Mouse (Mus musculus): ENCODE data around the gene Rprd2. TPM values are rescaled to one million over a fixed set of nuclear protein-coding genes. Genes with fewer than 3 reads are reported as not detected.

Rprd2 gene
- polyA plus RNA-seq, 1 experiment from 2014 or later, result 23.5 TPM

- H3K9ac ChIP-seq (ENCODE audit: low read length), result no peak overlapping the region
- ATAC-seq (ENCODE audit: insufficient number of reproducible peaks, low FRiP score, low TSS enrichment, low read depth) (no peak), DNase-seq (ENCODE audit: low spot score) (no peak)
- no peak overlapping the region for H3K4me2 ChIP-seq (ENCODE audit: low read depth, severe bottlenecking)
- no peak overlapping the region for H3K27ac ChIP-seq (replicated peaks; ENCODE audit: low read depth, low read length)
- no peaks in the 10 kb centered on the region for H3K27me3 ChIP-seq (ENCODE audit: control insufficient read depth, insufficient read depth, low read length)
- no peak overlapping the region for H3K4me3 ChIP-seq (ENCODE audit: low read depth, low read length)
- H3K36me3 ChIP-seq (ENCODE audit: control insufficient read depth, insufficient read depth, low read length), result peaks cover 14% of the 10 kb centered on the region
- H3K9me3 ChIP-seq (ENCODE audit: control insufficient read depth, low read length), result no peaks in the 10 kb centered on the region
- WGBS, result 70% methylated on average over 3 of the region's 3 CpGs
- no peaks in the 10 kb centered on the region for H3K4me1 ChIP-seq (ENCODE audit: control insufficient read depth, insufficient read depth, low read length)
These were observed 65.7 kb downstream of the Rprd2 start for GRCm38 (mm10) chr3:95752935-95753334.

GRCm38 (mm10) chr3:95740406-95740805 lies 78.3 kb downstream of the Rprd2 start:
- H3K4me3 ChIP-seq (ENCODE audit: low read depth, low read length), result no peak overlapping the region
- no peak overlapping the region for H3K27ac ChIP-seq (replicated peaks; ENCODE audit: low read depth, low read length)
- no peaks in the 10 kb centered on the region for H3K9me3 ChIP-seq (ENCODE audit: control insufficient read depth, low read length)
- 0 out of 2 replicates have a peak, but pooled peaks cover 2% of the 10 kb centered on the region for H3K4me1 ChIP-seq (ENCODE audit: control insufficient read depth, insufficient read depth, low read length)
- peaks cover 22% of the 10 kb centered on the region; the same call in 1 of the 2 replicates for H3K36me3 ChIP-seq (ENCODE audit: control insufficient read depth, insufficient read depth, low read length)
- no peaks in the 10 kb centered on the region for H3K27me3 ChIP-seq (ENCODE audit: control insufficient read depth, insufficient read depth, low read length)
- DNase-seq (ENCODE audit: low spot score), result no peak
- 70% methylated on average over 8 of the region's 8 CpGs for WGBS
- no peak for ATAC-seq (ENCODE audit: insufficient number of reproducible peaks, low FRiP score, low TSS enrichment, low read depth)
- no peak overlapping the region for H3K9ac ChIP-seq (ENCODE audit: low read length)
- H3K4me2 ChIP-seq (ENCODE audit: low read depth, severe bottlenecking), result no peak overlapping the region

GRCm38 (mm10) chr3:95739353-95740104 lies 79.1 kb downstream of the Rprd2 start, which contains the start of gene Ecm1:
TSS of gene Ecm1 (minus strand) at chr3:95739569.
- 77% methylated on average over 7 of the region's 7 CpGs for WGBS
- Histone ChIP-seq H3K4me3 (ENCODE audit: low read depth, low read length) (no peak within 1 kb of the TSS), H3K9ac (ENCODE audit: low read length) (no peak within 1 kb of the TSS; the same call in 1 of the 2 replicates), H3K9me3 (ENCODE audit: control insufficient read depth, low read length) (no peaks in the 10 kb centered on the region), H3K4me1 (ENCODE audit: control insufficient read depth, insufficient read depth, low read length) (0 out of 2 replicates have a peak, but pooled peaks cover 2% of the 10 kb centered on the region), H3K27ac (replicated peaks; ENCODE audit: low read depth, low read length) (no peak within 1 kb of the TSS), H3K27me3 (ENCODE audit: control insufficient read depth, insufficient read depth, low read length) (no peaks in the 10 kb centered on the region), H3K4me2 (ENCODE audit: low read depth, severe bottlenecking) (no peak within 1 kb of the TSS), H3K36me3 (ENCODE audit: control insufficient read depth, insufficient read depth, low read length) (peaks cover 24% of the 10 kb centered on the region; the same call in 1 of the 2 replicates)
- DNase-seq (ENCODE audit: low spot score) (no peak), ATAC-seq (ENCODE audit: insufficient number of reproducible peaks, low FRiP score, low TSS enrichment, low read depth) (no peak)

- H3K36me3 ChIP-seq (ENCODE audit: control insufficient read depth, insufficient read depth, low read length), result peaks cover 13% of the 10 kb centered on the region; the same call in 1 of the 2 replicates
- no peak overlapping the region for H3K9ac ChIP-seq (ENCODE audit: low read length)
- no peak overlapping the region for H3K4me3 ChIP-seq (ENCODE audit: low read depth, low read length)
- no peaks in the 10 kb centered on the region for H3K9me3 ChIP-seq (ENCODE audit: control insufficient read depth, low read length)
- 80% methylated on average over 12 of the region's 12 CpGs for WGBS
- H3K27ac ChIP-seq (replicated peaks; ENCODE audit: low read depth, low read length), result no peak overlapping the region
- no peak overlapping the region for H3K4me2 ChIP-seq (ENCODE audit: low read depth, severe bottlenecking)
- no peaks in the 10 kb centered on the region for H3K27me3 ChIP-seq (ENCODE audit: control insufficient read depth, insufficient read depth, low read length)
- ATAC-seq (ENCODE audit: insufficient number of reproducible peaks, low FRiP score, low TSS enrichment, low read depth), result no peak
- DNase-seq (ENCODE audit: low spot score), result no peak
- H3K4me1 ChIP-seq (ENCODE audit: control insufficient read depth, insufficient read depth, low read length), result no peaks in the 10 kb centered on the region
These were observed 83.5 kb downstream of the Rprd2 start for GRCm38 (mm10) chr3:95735071-95735670.

GRCm38 (mm10) chr3:95734092-95734702 lies 84.5 kb downstream of the Rprd2 start:
- Histone ChIP-seq H3K9ac (ENCODE audit: low read length) (no peak overlapping the region), H3K27me3 (ENCODE audit: control insufficient read depth, insufficient read depth, low read length) (no peaks in the 10 kb centered on the region), H3K36me3 (ENCODE audit: control insufficient read depth, insufficient read depth, low read length) (peaks cover 12% of the 10 kb centered on the region; the same call in 1 of the 2 replicates), H3K27ac (replicated peaks; ENCODE audit: low read depth, low read length) (no peak overlapping the region), H3K4me2 (ENCODE audit: low read depth, severe bottlenecking) (no peak overlapping the region), H3K4me3 (ENCODE audit: low read depth, low read length) (no peak overlapping the region), H3K9me3 (ENCODE audit: control insufficient read depth, low read length) (no peaks in the 10 kb centered on the region), H3K4me1 (ENCODE audit: control insufficient read depth, insufficient read depth, low read length) (no peaks in the 10 kb centered on the region)
- DNase-seq (ENCODE audit: low spot score), result no peak
- 84% methylated on average over 13 of the region's 13 CpGs for WGBS
- ATAC-seq (ENCODE audit: insufficient number of reproducible peaks, low FRiP score, low TSS enrichment, low read depth), result no peak

GRCm38 (mm10) chr3:95732744-95733521 lies 85.7 kb downstream of the Rprd2 start:
- Histone ChIP-seq H3K4me2 (ENCODE audit: low read depth, severe bottlenecking) (no peak overlapping the region), H3K9ac (ENCODE audit: low read length) (no peak overlapping the region), H3K9me3 (ENCODE audit: control insufficient read depth, low read length) (no peaks in the 10 kb centered on the region), H3K4me1 (ENCODE audit: control insufficient read depth, insufficient read depth, low read length) (no peaks in the 10 kb centered on the region), H3K27me3 (ENCODE audit: control insufficient read depth, insufficient read depth, low read length) (no peaks in the 10 kb centered on the region), H3K4me3 (ENCODE audit: low read depth, low read length) (no peak overlapping the region), H3K36me3 (ENCODE audit: control insufficient read depth, insufficient read depth, low read length) (peaks cover 8% of the 10 kb centered on the region; the same call in 1 of the 2 replicates), H3K27ac (replicated peaks; ENCODE audit: low read depth, low read length) (no peak overlapping the region)
- DNase-seq (ENCODE audit: low spot score) (no peak), ATAC-seq (ENCODE audit: insufficient number of reproducible peaks, low FRiP score, low TSS enrichment, low read depth) (no peak)
- WGBS, result 87% methylated on average over 11 of the region's 11 CpGs

GRCm38 (mm10) chr3:95732297-95732696 lies 86.4 kb downstream of the Rprd2 start:
- Histone ChIP-seq H3K27ac (replicated peaks; ENCODE audit: low read depth, low read length) (no peak overlapping the region), H3K4me3 (ENCODE audit: low read depth, low read length) (no peak overlapping the region)
- WGBS, result 98% methylated on average over 9 of the region's 9 CpGs

GRCm38 (mm10) chr3:95731802-95732201 lies 86.9 kb downstream of the Rprd2 start:
- 86% methylated on average over 4 of the region's 4 CpGs for WGBS

More at GRCm38 (mm10) chr3:95732297-95732696, 86.4 kb downstream of the Rprd2 start:
- no peaks in the 10 kb centered on the region for H3K4me1 ChIP-seq (ENCODE audit: control insufficient read depth, insufficient read depth, low read length)
- H3K27me3 ChIP-seq (ENCODE audit: control insufficient read depth, insufficient read depth, low read length), result no peaks in the 10 kb centered on the region
- ATAC-seq (ENCODE audit: insufficient number of reproducible peaks, low FRiP score, low TSS enrichment, low read depth) (no peak), DNase-seq (ENCODE audit: low spot score) (no peak)
- H3K36me3 ChIP-seq (ENCODE audit: control insufficient read depth, insufficient read depth, low read length), result peaks cover 7% of the 10 kb centered on the region; the same call in 1 of the 2 replicates
- H3K9ac ChIP-seq (ENCODE audit: low read length), result no peak overlapping the region
- H3K9me3 ChIP-seq (ENCODE audit: control insufficient read depth, low read length), result no peaks in the 10 kb centered on the region
- no peak overlapping the region for H3K4me2 ChIP-seq (ENCODE audit: low read depth, severe bottlenecking)

More at GRCm38 (mm10) chr3:95731802-95732201, 86.9 kb downstream of the Rprd2 start:
- H3K9me3 ChIP-seq (ENCODE audit: control insufficient read depth, low read length), result no peaks in the 10 kb centered on the region
- ATAC-seq (ENCODE audit: insufficient number of reproducible peaks, low FRiP score, low TSS enrichment, low read depth), result no peak
- no peak overlapping the region for H3K9ac ChIP-seq (ENCODE audit: low read length)
- H3K4me3 ChIP-seq (ENCODE audit: low read depth, low read length), result no peak overlapping the region
- peaks cover 7% of the 10 kb centered on the region; the same call in 1 of the 2 replicates for H3K36me3 ChIP-seq (ENCODE audit: control insufficient read depth, insufficient read depth, low read length)
- no peaks in the 10 kb centered on the region for H3K4me1 ChIP-seq (ENCODE audit: control insufficient read depth, insufficient read depth, low read length)
- DNase-seq (ENCODE audit: low spot score), result no peak
- no peak overlapping the region for H3K4me2 ChIP-seq (ENCODE audit: low read depth, severe bottlenecking)
- H3K27me3 ChIP-seq (ENCODE audit: control insufficient read depth, insufficient read depth, low read length), result no peaks in the 10 kb centered on the region
- H3K27ac ChIP-seq (replicated peaks; ENCODE audit: low read depth, low read length), result no peak overlapping the region
